Mouse (Mus musculus) kidney, embryonic 16.5 days (tissue): ENCODE results near the gene Traf7. TPM values are rescaled to one million over a fixed set of nuclear protein-coding genes. Genes with fewer than 3 reads are reported as not detected.

Experiments
- ATAC-seq: fragments of 200-750 bp; cut with Nextera tagmentation; 2 replicates; pipeline ENCODE4 v1.8.0; 2017; ENCODE audit warnings: moderate TSS enrichment; ENCODE audit not compliant: low FRiP score, low TSS enrichment
- H3K27ac ChIP-seq: fragments of 300-500 bp; sonication (generic); 2 replicates; pipeline ENCODE4 v1.5.1; 2014; ENCODE audit warnings: low read length
- H3K27me3 ChIP-seq: fragments of 300-500 bp; sonication (generic); 2 replicates; pipeline ENCODE4 v1.6.1; 2014; ENCODE audit warnings: low read length, control low read depth, mixed read lengths; ENCODE audit not compliant: insufficient read depth
- H3K36me3 ChIP-seq: fragments of 300-500 bp; sonication (generic); 2 replicates; pipeline ENCODE4 v1.6.1; 2014; ENCODE audit warnings: low read length, control low read depth, mixed read lengths; ENCODE audit not compliant: insufficient read depth
- H3K4me1 ChIP-seq: fragments of 300-500 bp; sonication (generic); 2 replicates; pipeline ENCODE4 v1.6.1; 2014; ENCODE audit warnings: low read length, control low read depth, mixed read lengths; ENCODE audit not compliant: insufficient read depth
- H3K4me2 ChIP-seq: fragments of 300-500 bp; sonication (generic); replicated peaks from 2 replicates; pipeline ENCODE4 v1.6.1; 2014; ENCODE audit warnings: low read depth, low read length
- H3K4me3 ChIP-seq: fragments of 300-500 bp; sonication (generic); 2 replicates; pipeline ENCODE4 v1.5.1; 2014; ENCODE audit warnings: mild to moderate bottlenecking, low read length
- H3K9ac ChIP-seq: fragments of 300-500 bp; sonication (generic); replicated peaks from 2 replicates; pipeline ENCODE4 v1.6.1; 2014; ENCODE audit warnings: low read length
- H3K9me3 ChIP-seq: fragments of 300-500 bp; sonication (generic); 2 replicates; pipeline ENCODE4 v1.6.1; 2016; ENCODE audit warnings: low read length, control low read depth
- WGBS: fragments of 180-500 bp; shearing (Covaris S2); extraction: QIAGEN DNeasy Blood & Tissue Kit; methylation state at CpG from one replicate; pipeline ENCODE4 v1.1.7; 2014; 5-methylcytosine and 5-hydroxymethylcytosine counted together
- polyA plus RNA-seq: library from polyadenylated mRNA; unstranded; fragments of >200 nt; fragmentation: Nextera tagmentation; extraction: Ambion mirVana; gene quantifications from 2 replicates; pipeline ENCODE4 v1.2.1, GENCODE M21; 2015

The Traf7 gene
- polyA plus RNA-seq, 1 experiment from 2014 or later = 113 TPM

DNA sequence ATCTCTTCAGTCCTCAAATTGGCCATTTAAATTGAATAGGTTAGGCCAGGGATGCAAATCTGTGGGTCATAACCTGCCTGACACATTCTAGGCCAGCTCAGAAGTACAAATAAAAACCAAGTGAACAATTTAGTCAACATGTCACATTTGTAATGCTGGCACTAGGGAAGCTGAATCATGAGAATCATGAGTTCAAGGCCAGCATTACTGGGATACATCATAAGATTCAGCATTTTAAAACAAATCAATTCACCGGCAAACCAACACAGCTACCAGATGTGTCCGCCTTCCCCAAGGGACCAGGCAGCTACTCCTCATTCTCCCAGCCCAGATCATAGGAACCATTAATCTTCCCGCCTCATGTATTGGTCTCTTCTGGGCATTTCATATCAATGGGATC is 44.2 kb downstream of the Traf7 start:
- Histone ChIP-seq H3K4me2 (no peak overlapping the region), H3K4me1 (peaks cover 4% of the 10 kb centered on the region), H3K9me3 (no peaks in the 10 kb centered on the region), H3K27me3 (peaks cover 12% of the 10 kb centered on the region), H3K4me3 (no peak overlapping the region), H3K36me3 (no peaks in the 10 kb centered on the region), H3K9ac (no peak overlapping the region), H3K27ac (no peak overlapping the region)
- 91% methylated on average over 3 of the region's 3 CpGs for WGBS
- no peak for ATAC-seq

DNA sequence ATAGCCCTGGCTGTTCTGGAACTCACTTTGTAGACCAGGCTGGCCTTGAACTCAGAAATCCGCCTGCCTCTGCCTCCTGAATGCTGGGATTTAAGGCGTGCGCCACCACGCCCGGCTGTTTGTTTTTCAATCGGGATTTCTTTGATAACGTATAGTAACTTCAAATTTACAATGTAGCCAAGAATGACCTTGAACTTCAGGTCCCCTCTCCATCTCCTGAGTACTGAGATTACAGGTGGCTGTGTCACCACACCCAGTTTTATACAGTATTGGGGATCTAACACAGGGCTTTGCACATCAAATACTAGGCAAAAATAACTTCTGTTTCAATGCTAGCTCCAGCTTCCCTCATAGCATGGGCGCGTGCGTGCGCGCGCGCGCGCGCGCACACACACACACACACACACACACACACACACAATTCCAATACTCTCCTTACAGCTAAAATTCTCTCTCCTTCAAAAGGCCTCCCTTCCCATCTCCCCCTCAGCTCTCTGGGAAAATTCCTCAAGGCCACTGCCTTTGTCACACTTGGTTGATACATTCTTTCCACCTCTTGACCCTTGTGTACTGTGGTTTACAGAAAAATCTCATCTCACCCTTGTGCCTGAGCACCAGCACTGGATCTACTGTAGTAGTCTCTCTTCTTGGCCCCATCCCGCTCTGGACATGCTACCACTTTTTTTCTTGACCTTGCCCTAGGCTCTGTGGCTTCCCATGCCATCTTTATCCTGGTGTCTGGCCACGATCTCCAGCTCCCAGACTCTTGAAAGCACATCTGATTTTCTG is 46.5 kb downstream of the Traf7 start:
- 91% methylated on average over 20 of the region's 20 CpGs for WGBS
- H3K9me3 ChIP-seq = no peaks in the 10 kb centered on the region
- H3K4me1 ChIP-seq = peaks cover 15% of the 10 kb centered on the region
- H3K27ac ChIP-seq = no peak overlapping the region
- H3K36me3 ChIP-seq = peaks cover 6% of the 10 kb centered on the region; the same call in 1 of the 2 replicates
- ATAC-seq = no peak
- no peaks in the 10 kb centered on the region for H3K27me3 ChIP-seq
- no peak overlapping the region for H3K4me3 ChIP-seq
- H3K9ac ChIP-seq = no peak overlapping the region
- H3K4me2 ChIP-seq = no peak overlapping the region

DNA sequence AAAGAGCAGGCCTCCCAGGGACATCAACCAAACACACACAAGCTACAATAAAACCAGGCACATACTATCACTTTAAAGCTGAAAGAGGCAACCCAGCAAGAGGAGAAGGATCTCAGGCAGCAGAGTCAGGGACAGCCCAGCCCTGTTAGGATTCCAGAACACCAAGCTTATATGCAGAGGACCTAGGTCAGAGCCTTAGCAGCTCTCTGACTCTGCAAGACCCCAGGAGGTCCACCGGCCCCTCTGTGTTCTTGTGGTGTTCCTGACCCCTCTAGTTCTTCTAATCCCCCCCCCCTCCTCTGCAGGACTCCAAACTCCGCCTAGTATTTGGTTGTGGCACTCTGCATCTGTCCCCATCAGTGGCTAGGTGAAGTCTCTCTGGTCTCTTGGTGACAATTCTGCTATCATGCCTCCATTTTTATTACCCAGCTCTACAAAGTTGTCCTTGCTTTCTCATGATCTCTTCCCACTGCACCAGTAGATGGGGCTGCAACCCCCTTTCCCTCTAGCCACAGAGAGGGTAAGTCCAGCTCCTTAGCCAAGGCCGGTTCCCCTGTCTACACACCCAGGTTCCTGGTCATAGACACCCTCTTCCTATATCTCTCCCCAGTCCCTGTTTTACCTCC is 47.4 kb downstream of the Traf7 start:
- Histone ChIP-seq H3K27ac (no peak overlapping the region), H3K27me3 (no peaks in the 10 kb centered on the region), H3K9me3 (no peaks in the 10 kb centered on the region), H3K4me1 (peaks cover 15% of the 10 kb centered on the region), H3K9ac (no peak overlapping the region), H3K4me3 (no peak overlapping the region), H3K36me3 (peaks cover 15% of the 10 kb centered on the region; the same call in 1 of the 2 replicates), H3K4me2 (no peak overlapping the region)
- ATAC-seq = no peak
- WGBS = 63% methylated on average over 3 of the region's 3 CpGs

DNA sequence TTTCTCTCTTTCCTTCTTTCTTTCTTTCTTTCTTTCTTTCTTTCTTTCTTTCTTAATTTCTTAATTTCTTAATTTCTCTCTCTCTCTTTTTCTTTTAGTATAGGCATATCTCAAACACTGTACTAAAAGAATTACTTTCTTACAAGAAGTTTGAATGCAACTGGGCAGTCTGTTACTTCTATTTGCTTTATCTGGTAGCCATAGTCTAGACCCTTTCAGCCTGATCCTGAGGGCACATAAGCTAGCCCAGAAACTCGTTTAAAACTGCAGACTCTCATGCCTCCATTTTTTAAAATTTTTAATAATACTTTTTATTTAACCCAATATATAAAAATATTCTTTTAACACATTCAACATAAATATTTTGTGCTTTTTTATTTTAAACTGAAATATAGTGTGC is 48.3 kb downstream of the Traf7 start:
- Histone ChIP-seq H3K4me3 (peak overlapping the region; percentile 79), H3K36me3 (peaks cover 24% of the 10 kb centered on the region; the same call in 1 of the 2 replicates), H3K9ac (0 out of 2 replicates have a peak overlapping the region, but pooled peaks have one; percentile 50), H3K9me3 (no peaks in the 10 kb centered on the region), H3K27ac (peak overlapping the region; percentile 57; the same call in 1 of the 2 replicates), H3K4me1 (peaks cover 17% of the 10 kb centered on the region), H3K4me2 (peak overlapping the region; percentile 55), H3K27me3 (no peaks in the 10 kb centered on the region)
- 29% methylated on average over 1 of the region's 1 CpGs for WGBS
- no peak for ATAC-seq

DNA sequence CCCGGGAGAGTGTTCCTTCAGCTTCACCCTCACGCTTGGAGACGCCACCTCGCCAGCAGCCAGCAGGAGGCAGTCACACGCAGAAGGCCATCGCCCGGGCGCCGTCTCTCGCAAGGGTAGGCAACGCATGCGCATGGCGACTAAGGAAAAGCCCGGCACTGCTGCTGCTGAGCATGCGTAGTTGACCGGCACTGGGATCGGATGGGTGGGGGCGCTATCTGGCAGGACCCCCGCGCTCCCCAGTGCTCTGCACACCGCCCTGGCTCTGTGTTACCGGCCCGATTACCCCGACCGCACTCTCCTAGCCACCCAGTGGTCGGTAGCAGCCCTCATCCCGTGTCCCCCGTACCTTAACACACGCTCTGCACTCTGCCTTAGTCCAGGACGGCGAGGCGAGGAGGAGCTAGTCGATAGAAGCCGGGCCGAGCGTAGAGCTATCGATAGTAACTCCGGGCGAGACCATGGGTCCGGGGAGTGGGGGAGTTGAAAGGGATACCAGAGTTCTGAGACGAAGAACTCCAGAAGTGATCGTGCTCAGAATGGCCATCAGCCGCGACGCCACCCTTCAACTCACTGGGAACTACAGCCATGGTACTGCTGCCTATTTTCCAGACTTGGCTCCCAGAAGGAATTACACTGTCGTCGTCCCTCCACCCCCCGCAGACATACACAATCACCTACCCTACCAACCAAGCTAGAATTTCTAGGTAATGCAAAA is 48.9 kb downstream of the Traf7 start, which contains the start of gene Mlst8:
TSS of gene Mlst8 (minus strand) at position 416 of the 718 bp plus-strand sequence.
- Histone ChIP-seq H3K4me2 (peak within 1 kb of the TSS; percentile 62), H3K4me3 (peak within 1 kb of the TSS; percentile 79), H3K27ac (peak within 1 kb of the TSS; percentile 97), H3K9ac (peak within 1 kb of the TSS; percentile 89), H3K9me3 (no peaks in the 10 kb centered on the region), H3K36me3 (peaks cover 28% of the 10 kb centered on the region; the same call in 1 of the 2 replicates), H3K27me3 (no peaks in the 10 kb centered on the region), H3K4me1 (peaks cover 23% of the 10 kb centered on the region)
- ATAC-seq = peak; percentile 92
- under 1% methylated on average over 48 of the region's 48 CpGs for WGBS

DNA sequence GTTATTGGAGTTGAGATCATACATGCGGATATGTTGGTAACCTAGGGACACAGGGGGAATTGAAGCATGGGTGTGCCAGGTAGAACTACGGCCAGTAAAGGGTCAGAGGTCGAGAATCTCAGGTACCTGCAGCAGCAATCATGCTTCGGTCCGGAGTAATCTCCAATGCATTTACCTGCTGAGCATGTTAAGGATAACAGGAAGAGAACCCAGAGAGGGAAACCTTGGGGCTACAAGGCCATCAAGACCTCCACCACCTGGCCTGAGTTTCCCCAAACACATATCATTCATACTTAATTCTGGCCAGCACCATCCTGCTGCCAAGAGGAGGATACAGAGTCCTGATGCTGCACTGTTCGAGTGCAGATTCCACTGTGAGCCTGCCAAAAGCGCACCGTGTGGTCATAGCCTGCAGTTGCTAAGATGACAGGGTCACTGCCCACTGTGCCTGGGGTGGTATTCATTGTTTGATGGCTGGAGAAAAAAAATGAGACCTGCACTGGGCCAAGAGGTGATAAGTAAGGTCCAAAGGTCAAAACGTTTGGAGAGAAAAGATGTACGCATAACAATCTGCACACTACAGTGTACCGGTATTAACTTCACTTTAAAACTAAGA is 49.6 kb downstream of the Traf7 start:
- Histone ChIP-seq H3K9me3 (no peaks in the 10 kb centered on the region), H3K9ac (peak overlapping the region; percentile 89), H3K4me1 (peaks cover 30% of the 10 kb centered on the region), H3K27me3 (no peaks in the 10 kb centered on the region), H3K4me3 (peak overlapping the region; percentile 79), H3K27ac (no peak overlapping the region), H3K4me2 (peak overlapping the region; percentile 62), H3K36me3 (peaks cover 29% of the 10 kb centered on the region; the same call in 1 of the 2 replicates)
- ATAC-seq = peak; percentile 35
- 47% methylated on average over 11 of the region's 11 CpGs for WGBS

DNA sequence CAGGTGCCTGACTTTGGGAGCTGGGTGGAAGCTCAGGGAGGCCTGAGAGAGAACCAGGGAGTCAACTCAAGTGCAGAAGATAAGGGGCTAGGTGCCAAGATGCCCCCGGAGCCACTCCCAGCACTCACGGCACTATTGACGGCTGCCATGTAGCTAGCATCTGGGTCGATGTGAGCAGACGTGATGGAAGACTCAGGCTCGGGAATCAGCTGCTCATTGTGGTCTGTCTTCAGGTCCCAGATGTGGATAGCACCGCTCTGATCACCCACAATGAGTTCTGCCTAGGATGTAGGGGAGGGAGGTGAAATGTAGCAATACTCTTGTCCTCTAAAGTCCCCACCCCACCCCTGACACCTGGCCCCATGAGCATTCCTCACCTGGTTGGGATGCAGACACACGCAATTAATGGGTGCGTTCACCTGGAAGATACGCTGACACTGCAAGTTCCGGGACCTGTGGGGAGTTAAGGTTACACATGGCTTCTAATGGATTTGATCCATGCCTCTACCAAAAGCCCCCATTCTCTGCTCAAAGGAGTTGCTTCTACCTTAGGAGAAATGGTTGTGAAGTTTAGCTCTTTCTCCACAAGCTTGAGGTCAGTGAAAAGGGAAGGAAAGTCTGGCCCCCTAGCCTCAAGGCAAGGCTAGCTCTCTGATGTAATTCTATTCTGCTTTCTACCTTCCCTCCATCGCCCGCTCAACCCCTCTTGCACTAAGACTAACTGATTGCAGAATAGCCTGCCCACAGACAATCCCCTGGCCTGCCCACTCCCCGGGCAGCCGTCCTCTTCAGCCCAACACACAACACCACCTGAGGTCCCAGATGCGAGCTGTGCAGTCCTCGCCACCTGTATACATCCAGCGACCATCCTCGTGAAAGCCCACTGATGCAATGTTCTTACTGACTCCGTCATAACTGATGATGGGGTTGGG is 50.4 kb downstream of the Traf7 start:
- H3K4me3 ChIP-seq = no peak overlapping the region
- H3K36me3 ChIP-seq = peaks cover 29% of the 10 kb centered on the region; the same call in 1 of the 2 replicates
- no peaks in the 10 kb centered on the region for H3K27me3 ChIP-seq
- H3K9ac ChIP-seq = no peak overlapping the region
- no peak overlapping the region for H3K27ac ChIP-seq
- H3K9me3 ChIP-seq = no peaks in the 10 kb centered on the region
- ATAC-seq = no peak
- peaks cover 38% of the 10 kb centered on the region for H3K4me1 ChIP-seq
- H3K4me2 ChIP-seq = no peak overlapping the region; the same call in 1 of the 2 replicates
- WGBS = 90% methylated on average over 20 of the region's 20 CpGs

DNA sequence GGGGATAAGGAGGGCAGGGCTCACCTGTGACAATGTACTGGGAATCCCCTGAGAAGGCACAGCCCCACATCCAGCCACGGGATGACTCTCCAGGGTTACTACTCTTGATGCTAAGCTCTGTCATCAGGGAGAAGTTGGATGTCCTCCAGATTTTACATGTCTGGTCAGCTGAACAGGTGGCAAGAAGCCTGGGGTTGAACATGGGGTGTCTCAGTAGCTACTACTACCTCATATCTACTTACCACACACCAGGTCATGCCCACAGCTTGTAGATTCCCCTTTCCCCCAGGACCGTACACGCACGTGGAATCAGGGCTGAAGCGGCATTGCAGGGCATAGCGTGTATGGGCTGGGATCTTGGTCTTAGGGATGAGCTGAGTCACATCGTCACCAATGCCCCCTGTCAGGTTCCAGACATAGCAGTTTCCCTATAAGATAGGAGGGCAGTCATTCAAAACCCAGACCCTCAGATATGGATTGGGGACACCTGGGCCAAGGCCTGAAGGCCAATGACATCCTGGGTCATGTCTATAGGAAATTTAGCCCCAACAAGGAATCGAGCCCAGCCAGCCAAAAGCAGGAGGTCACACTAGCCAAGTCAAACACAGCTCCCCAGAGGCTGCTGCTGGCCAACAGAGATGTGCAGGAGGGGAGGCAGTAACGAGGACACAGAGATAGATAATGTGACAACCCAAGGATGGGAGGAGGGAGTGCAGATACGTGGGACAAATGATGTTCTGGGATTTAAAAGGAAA is 51.5 kb downstream of the Traf7 start:
- Histone ChIP-seq H3K4me1 (peaks cover 49% of the 10 kb centered on the region), H3K36me3 (peaks cover 29% of the 10 kb centered on the region; the same call in 1 of the 2 replicates), H3K9me3 (no peaks in the 10 kb centered on the region), H3K27ac (no peak overlapping the region), H3K9ac (no peak overlapping the region), H3K4me2 (no peak overlapping the region), H3K27me3 (no peaks in the 10 kb centered on the region), H3K4me3 (no peak overlapping the region)
- 91% methylated on average over 10 of the region's 10 CpGs for WGBS
- ATAC-seq = no peak
